Mouse (Mus musculus) gastrocnemius, adult 8-10 months (tissue): ENCODE results near the gene St3gal6. TPM values are rescaled to one million over a fixed set of nuclear protein-coding genes. Genes with fewer than 3 reads are reported as not detected.
A peak's percentile ranks its signal among the peaks of the same experiment; 100 is the strongest.
"Not testable (repeated sequence)": the region's sequence is repeated elsewhere in the genome, so short reads cannot be mapped to it uniquely, and the experiment has no call there.

Experiments used
- DNase-seq, 2 experiments: peaks; one replicate each; pipeline ENCODE4 v3.0.0; 2022; ENCODE audit warnings: low spot score in 2 of 2
- total RNA-seq, 4 experiments: library from RNA; stranded (reverse); gene quantifications; 2 replicates each; pipeline ENCODE4 v1.2.4; 2022

Gene St3gal6
- total RNA-seq, 4 experiments from 2014 or later, result 147 to 185 (median 164) TPM

DNA sequence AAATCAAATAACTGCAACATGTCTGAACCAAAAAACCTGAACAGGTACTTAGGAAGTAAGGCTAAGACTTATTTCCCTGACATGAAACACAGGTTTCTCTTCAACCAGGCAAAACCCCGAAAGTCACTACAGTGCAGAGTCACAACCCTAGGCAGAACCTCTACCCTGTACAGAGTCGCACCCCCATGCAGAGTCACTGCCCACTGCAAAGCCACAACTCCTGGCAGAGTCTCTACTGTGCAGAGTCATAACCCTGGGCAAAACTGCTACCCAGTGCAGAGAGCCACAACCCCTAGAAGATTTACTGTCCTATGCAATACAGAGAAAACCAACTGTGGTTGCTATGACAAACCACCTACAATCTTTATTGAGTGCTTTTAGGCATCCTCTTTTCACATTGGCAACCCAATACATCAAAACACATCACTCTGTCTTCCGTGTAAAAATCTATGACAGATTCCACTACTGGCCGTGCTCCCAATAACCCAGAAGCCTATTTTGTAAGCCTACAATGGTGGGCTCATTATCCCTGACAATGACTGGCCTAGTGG lies 44.1 kb downstream of the St3gal6 start:
- DNase-seq, result no peak

DNA sequence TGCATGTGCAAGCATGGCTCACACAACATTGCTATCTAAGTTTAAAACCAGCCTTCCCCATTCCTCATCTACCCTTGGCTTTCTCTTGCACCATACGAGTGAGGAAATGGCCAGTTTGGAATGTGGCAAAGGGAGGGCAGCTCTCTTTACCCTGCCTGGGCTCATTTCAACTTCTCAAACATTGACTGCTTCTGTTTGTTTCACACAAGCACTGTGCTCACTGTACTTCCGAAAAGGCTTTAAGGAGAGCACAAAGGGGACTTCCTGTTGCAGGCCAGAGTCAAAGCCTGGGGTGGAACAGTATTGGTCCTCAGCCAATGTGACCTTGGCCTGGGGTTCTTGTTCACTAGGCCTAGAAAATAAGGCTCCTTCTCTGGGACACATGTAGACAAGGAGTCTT lies 47.7 kb downstream of the St3gal6 start:
- DNase-seq, result no peak

DNA sequence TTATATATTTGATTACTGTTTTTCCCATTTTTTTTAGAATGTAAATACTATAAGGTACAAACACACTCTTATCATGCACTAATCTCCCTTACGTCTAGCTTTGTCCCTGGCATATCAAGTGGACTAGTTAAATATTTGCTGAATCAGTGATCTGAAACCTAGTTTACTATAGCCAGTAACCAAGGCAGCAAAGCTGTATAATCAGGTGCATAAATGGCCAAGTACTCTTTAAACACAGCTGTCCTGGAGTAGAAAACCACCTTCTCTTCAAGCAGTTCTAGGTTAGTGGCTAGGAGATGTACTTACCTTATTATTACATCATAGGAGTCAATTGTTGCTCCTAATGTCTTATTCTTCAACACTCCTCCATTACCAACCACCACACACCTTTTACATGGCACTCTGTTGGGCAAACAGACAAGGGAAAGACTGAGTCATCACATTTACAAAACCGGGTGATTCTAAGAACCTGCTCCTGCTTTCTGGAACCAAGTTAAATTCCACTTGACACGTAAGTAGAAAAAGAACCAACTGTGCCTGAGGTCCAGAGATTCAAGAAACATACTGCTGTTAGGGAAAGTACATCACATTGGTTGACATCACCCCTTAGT lies 48.4 kb downstream of the St3gal6 start:
- DNase-seq, result no peak

DNA sequence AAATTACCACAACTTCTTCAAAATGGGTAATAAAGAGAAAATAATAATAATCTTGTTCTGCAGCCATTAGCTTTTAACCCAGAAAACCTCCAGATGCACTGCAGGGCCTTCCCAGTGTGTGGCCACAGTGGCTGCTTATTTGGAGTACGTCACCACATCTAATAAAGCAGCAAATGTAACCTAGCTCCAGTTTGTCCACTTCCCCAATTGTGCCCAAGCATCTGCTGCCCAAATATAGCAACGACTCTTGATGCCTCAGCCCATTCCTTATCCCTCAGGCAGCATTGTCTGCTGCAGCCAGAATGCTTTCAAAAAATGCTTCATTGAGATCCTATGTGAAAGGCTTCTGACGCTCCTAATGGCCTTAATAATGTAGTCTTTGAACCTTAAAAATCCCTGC lies 49.2 kb downstream of the St3gal6 start:
- DNase-seq, result no peak

DNA sequence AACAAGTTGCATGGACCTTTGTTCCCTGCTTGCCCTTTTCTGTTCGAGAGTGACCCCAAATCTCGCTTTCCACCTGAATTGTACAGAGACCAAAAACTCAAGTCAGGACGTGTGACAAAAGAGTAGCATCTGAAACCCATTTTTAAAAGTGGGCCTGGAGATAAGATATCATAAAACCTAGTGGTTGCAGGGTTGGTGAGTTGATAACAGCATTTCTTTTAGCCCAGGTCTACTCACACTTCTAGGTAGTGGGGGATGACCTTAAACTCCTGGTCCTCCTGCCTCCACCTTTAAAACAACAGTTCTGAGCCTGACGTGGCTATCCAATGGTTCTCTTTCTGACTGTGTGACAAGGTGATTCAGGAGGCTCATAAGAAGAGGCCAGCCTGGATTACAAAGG lies 53.2 kb downstream of the St3gal6 start:
- no peak for DNase-seq

DNA sequence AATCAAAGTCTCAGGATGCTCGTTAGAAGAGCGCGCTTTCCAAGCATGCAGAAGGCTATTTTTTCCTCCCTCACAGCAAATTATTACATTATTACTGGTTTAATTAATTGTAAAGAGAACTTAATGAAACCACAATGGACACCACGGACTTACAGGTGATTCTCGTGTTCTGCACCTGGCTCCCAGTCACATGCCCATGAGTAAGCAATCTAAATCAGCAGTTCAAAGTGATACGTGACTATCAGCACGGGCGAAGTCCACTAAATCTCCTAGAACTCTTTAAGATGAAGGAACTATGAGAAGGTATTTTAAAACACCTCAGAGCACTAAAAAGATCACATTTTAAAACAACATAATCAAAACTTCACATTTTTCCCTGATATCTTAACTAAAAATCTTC lies 54.0 kb downstream of the St3gal6 start:
- no peak for DNase-seq

DNA sequence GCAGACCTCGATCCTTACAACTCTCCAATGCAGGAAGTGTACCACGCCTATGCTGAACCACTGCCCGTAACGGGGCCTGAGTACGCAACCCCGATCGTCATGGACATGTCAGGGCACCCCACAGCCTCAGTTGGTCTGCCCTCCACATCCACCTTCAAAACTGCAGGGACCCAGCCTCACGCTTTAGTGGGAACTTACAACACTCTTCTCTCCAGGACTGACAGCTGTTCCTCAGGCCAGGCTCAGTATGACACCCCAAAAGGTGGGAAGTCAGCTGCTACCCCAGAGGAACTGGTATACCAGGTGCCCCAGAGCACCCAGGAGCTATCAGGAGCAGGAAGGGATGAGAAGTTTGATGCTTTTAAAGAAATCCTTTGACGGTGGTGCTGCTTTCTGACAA lies 58.6 kb downstream of the St3gal6 start:
- DNase-seq, result no peak

DNA sequence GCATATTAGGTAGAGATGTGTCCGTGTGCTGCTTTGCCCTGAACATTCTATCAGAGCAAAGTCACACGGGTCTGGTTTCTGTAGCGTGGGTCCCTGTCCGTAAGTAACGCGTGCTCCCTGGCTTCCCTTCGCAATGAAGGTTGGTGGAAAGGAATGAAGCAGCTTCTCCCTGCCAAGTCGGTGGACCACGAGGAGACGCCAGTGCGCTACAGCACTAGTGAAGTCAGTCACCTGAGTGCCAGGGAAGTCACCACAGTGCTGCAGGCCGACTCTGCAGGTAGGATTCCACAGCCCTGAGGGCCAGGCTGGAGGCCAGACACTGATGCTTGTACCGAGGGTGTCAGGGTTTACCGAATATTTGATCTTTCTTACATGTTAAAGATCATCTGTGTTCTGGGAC lies 60.0 kb downstream of the St3gal6 start:
- no peak for DNase-seq

DNA sequence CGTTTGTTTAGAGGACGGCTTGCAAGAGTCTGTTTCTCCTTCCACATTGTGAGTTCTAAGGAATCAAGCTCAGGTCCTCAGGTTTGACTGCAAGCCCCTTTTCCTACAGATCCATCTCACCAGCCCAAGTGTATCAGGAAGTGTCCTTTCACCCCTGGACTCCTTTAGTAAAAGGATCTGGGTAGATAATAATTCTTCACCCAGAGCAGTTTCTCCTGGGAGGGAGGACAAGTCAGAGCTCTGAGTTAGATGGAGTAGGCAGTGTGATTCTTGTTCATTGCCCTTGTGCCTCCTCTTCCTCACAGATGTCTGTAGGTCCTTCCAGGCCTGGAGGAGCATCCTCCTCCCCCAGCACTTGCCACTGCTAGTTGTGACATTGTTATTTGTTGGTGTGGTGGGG lies 61.5 kb downstream of the St3gal6 start:
- no peak for DNase-seq

DNA sequence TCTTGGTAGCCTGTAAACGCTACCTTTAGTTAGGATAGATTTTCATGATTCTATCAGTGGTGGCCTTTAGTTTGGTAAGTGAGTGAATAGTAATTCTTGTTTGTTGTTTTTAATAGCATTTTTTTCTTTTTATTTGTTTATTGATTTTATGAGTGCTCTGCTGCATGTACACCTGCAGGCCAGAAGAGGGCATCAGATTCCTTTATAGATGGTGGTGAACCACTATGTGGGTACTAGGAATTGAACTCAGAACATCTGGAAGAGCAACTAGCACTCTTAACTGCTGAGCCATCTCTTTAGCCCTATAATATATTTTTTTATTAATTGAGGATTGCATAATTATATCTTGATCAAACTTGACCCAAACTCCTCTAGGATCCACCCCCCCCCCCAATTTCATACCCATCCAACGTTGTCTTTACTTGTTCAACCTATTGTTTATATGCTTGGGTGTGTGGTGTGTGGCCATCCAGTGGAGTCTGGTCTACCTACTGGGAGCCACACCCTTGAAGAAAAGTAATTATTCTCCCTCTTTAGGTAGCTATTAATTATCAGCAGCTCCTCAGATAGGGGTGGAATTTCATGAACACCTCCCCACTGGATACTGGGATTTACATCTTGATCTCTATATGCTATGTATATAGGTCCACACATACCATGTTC lies 62.1 kb downstream of the St3gal6 start:
- DNase-seq, result no peak

DNA sequence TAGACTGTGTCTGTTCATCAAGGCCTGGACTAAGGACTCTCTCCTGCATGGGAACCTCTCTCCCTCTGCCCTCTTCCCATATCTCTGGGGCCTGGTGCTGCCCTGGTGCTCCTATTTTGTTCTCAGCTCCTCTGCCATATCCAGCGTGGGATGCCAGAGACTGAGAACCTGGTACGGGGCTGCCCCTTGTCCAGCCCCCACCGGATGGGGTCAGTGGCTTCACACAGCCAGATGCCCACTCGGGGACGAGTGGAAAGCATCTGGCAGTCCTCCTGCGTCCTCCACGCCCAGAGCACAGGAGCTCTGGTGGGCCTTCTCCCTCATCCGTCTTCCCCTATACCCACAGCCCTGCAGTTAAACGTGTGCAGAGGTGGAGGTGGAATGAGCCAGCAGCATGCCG lies 63.7 kb downstream of the St3gal6 start:
- no peak for DNase-seq

DNA sequence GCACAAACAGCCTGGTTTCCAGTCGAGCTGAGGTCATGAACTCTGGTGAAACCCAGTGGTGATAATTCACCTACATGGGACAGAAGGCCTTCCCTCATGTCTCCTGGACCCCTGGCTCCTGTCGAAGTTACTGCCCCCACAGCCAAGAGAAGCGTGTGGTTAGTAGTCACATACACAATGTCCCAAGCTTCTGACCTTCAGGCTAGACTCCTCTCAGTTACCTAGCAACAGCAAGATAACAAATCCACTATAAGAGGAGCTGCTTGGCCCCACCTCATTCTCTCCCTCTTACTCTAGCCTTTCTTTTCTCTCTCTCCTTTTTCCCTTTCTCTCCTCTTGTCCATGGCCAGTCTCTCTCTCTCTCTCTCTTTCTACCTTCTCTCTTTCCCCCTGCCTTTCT lies 64.1 kb downstream of the St3gal6 start:
- not testable (repeated sequence) for DNase-seq

DNA sequence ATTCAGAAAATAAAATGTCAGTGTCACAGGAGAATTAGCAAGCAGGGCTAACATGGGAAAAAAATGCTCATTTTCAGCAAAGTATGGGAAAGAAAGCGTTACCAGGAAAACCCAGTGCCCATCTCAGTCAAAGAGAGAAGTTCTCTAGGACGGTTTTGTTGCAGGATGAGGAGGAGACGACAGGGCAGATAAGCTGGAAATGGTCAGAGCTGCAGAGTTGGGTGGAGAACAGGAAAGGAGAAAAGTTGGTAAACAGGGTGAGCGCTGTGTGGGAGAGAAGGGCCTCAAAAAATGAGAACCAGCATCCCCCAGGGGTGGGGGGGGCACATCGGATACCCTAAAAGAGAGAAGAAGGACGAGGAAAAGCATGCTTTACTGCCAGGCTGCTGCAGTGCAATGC lies 67.1 kb downstream of the St3gal6 start:
- no peak for DNase-seq

DNA sequence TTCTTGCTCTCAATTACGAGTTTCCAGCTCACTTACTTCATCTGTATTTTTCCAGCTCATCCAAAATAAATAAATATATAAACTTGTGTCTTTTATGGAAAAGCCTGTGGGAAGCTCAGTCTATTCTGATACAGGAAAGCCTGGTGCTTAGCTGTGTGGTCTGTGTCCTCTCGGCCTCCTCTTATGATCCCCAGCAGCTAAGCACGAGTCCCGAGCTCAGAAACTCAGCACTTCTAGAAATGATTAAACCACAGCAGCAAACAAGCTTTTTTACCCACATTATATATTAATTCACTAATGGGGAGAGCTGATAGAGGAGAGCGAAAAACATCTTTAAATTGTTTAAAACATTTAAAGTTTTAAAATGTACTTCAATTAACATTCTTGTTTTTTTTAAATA lies 67.6 kb downstream of the St3gal6 start:
- no peak for DNase-seq

DNA sequence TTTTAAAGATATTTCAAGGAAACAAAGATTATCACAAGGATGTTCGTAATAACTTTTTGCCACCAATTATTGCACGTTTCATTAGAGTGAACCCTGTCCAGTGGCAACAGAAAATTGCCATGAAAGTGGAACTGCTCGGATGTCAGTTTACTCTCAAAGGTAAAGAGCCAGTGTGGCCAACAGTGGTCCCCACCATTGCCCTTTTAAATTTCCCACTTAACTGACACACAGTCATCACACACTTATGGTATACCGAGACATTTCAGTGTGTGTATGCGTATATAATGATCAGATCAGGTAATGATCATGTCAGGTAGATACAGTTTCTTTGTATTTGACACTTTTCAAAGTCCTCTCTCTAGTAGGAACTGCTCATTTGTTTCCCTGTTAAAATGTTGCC lies 68.9 kb downstream of the St3gal6 start:
- DNase-seq, result no peak

DNA sequence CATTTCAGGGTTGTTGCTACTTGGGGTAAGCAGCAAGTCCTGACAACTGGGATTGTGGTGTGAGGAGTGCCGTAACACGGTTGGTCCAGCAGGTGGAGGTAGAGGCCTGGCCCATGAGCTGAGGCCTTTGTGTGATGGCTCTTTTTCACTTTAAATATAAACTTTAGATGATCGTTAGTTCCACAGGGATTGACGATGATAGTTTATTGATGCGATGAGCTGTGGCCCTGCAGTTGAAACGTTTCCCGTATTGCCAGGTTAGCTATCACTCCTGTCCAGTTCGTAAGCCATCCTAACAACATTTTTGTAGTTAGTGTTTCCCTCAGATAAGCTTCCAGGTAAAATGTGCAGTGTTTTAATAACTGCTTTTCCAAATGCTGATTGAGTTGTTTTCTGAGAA lies 69.4 kb downstream of the St3gal6 start:
- DNase-seq, result peak in 1 of 2 experiments; percentile 16

DNA sequence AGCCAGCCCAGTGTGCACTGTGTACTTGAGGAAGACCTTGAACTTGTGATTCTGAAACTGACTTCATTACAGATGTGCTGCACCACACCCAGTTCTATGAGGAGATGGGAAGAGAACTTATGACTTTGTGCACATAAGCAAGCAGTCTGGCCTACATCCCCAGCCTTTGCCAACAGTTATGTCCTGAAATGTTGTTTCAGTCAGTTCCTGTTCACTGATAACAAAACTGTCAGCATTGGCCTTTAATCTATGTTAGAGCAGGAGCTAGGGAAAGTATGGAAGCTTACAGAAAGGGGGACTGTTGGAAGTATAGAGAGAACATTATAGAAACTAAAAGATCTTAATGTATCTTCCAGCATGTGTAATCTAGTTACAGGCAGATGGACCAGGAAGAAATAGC lies 70.2 kb downstream of the St3gal6 start:
- no peak for DNase-seq

DNA sequence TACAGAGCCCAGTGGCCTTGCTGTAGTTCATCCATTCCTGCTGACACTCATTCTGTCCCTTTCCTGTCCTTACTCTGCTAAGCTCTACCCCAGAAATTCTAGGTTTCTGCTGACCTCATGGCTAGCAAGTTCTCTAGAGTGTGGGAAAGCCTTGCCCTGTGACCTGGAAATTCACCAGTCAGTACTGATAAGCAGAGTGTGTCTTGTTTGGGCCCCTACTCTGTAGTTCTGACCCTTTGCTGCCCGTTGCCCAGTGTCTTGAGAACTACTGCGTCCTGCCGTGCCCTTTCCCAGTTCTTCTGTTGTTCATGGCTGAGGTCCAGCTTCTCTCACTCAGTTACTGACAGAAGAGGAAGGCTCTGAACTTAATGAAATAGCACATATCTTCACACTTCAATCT lies 70.9 kb downstream of the St3gal6 start:
- no peak for DNase-seq

DNA sequence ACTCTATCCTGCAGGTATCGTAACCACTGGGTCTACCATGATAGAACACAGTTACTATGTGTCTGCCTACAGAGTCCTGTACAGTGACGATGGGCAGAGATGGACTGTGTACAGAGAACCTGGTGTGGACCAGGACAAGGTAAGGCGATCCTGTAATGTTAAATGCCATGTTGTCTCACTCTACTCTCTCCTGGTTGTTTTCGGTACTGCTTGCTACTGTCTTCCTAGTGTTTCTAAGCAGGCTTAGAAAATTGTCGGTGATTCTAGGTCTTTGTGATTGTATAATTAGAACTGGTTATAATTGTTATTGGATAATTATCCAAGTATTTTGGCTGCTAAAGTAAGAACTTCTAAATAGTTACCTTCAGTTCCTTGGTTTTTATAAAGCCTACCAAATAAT lies 72.4 kb downstream of the St3gal6 start:
- DNase-seq, result no peak

DNA sequence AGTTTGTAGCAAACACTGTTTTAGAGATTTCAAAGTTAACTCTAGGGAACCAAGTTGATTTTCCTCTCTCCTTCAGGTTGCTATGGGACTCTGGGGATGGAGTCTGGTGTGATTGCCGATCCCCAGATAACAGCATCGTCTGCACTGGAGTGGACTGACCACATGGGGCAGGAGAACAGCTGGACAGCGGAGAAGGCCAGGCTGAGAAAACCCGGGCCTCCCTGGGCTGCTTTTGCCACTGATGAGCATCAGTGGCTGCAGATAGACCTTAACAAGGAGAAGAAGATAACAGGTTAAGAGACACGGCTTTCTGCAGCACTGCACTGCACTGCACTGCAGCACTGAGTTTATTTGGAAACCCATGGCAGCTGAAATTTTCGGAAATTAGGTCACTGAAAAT lies 73.4 kb downstream of the St3gal6 start:
- DNase-seq, result no peak

DNA sequence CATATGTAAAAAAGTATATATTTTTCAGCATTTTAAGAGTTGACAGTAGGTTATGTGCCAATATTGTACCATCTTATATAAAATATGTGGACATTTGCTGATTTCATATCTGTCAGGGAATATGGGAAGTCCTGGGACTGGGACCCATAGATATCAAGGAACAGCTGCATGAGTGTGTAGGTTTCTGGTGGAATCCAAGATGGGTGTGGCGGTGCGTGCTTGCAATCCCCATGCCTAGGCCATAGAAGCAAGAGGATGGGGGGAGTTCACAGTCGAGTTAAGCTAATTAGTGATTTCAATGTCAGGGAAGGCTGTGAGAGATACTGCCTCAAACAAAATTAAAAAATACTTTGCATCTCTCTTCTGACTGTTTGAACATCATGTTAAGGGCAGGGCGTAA lies 75.0 kb downstream of the St3gal6 start:
- no peak for DNase-seq

DNA sequence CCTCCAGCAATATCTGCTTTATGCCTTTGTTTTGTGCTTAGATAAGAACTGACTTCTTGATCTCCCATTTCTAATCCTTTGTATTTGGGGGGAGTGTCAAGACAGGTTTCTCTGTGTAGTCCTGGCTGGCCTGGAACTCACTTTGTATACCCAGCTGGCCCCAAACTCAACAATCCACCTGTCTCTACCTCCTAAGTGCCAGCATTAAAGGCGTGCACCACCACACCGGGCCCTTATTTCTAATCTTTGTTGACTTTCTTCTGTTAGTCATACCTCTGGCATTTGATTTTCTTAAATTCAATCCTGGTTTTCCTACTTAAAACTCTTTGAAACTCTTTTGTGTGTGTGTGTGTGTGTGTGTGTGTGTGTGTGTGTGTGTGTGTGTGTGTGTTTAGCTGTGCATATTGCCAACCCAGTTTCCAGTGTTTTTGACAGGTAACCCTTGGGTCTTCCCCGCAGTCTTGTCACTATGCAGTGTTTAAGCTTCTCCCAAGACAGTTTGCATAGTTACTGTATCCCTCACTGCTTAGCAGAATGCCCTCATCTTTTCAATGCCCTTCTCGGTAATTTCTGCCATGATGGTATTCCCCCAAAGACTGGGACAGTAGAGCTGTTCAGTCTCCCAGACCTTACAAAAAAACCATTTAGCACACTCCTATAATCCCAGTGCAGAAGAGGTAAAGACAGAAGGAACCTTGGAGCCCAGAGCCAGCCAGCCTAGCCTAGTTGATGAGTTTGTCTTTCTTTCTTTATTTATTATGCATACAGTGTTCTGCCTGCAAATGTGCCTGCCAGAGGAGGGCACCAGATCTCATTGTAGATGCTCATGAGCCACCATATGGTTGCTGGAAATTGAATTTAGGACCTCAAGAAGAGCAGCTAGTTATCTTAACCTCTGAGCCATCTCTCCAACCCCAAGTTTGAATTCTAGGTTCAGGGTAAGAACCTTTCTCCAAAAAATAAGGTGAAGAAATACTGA lies 77.5 kb downstream of the St3gal6 start:
- no peak for DNase-seq
